Mouse (Mus musculus) small intestine, adult 2 months (tissue): ENCODE measurements at regions not wholly inside any gene's neighbourhood (a gene's known extent, or its start where the extent isn't known, plus 50 kb on each side); places are given as distances from the start of the nearest gene placed in this dataset.
A peak's percentile ranks its signal among the peaks of the same experiment; 100 is the strongest.

ENCODE experiments used
- H3K27ac ChIP-seq: fragments of 200-500 bp; 2 replicates; pipeline ENCODE4 v1.5.1; 2012; ENCODE audit warnings: low read depth, low read length, control low read depth, inconsistent platforms; ENCODE audit not compliant: insufficient read depth
- H3K27me3 ChIP-seq: fragments of 200-500 bp; 2 replicates; pipeline ENCODE4 v1.6.1; 2012; ENCODE audit warnings: mild to moderate bottlenecking, moderate library complexity, low read length, inconsistent platforms; ENCODE audit not compliant: control insufficient read depth, insufficient read depth
- H3K36me3 ChIP-seq: fragments of 200-500 bp; 2 replicates; pipeline ENCODE4 v1.6.1; 2012; ENCODE audit warnings: mild to moderate bottlenecking, low read length, control low read depth, inconsistent platforms; ENCODE audit not compliant: control insufficient read depth, insufficient read depth
- H3K4me1 ChIP-seq: fragments of 200-500 bp; 2 replicates; pipeline ENCODE4 v1.6.1; 2012; ENCODE audit warnings: low read length, inconsistent platforms, mixed read lengths; ENCODE audit not compliant: control insufficient read depth, insufficient read depth, insufficient read length
- H3K4me3 ChIP-seq: fragments of 200-500 bp; 2 replicates; pipeline ENCODE4 v1.5.1; 2012; ENCODE audit warnings: low read depth, mild to moderate bottlenecking, control low read depth, inconsistent platforms, low read length, moderate library complexity
- CTCF ChIP-seq: fragments of 200-500 bp; IDR thresholded peaks from 2 replicates; pipeline ENCODE4 v1.5.1; 2012; ENCODE audit warnings: low read depth, mild to moderate bottlenecking, control low read depth, inconsistent platforms, low read length, moderate library complexity, mixed read lengths; ENCODE audit not compliant: insufficient replicate concordance, insufficient read length; ENCODE audit errors: extremely low read depth
- POLR2A ChIP-seq: fragments of 200-500 bp; IDR thresholded peaks from 2 replicates; pipeline ENCODE4 v1.6.1; 2012; ENCODE audit warnings: low read depth, mild to moderate bottlenecking, control low read depth, inconsistent platforms, low read length, moderate library complexity
- WGBS: fragments of 180-500 bp; shearing (Covaris S2); methylation state at CpG from one replicate; pipeline ENCODE4 v1.1.7; 2018; 5-methylcytosine and 5-hydroxymethylcytosine counted together

- Histone ChIP-seq H3K27ac (no peak overlapping the region), H3K4me3 (no peak overlapping the region), H3K27me3 (no peaks in the 10 kb centered on the region), H3K4me1 (no peaks in the 10 kb centered on the region), H3K36me3 (no peaks in the 10 kb centered on the region)
- WGBS: 70% methylated on average over 3 of the region's 3 CpGs
- TF ChIP-seq POLR2A: no peak
- no peak for TF ChIP-seq CTCF
Observed at GRCm38 (mm10) chr9:5118584-5118983, 179.7 kb upstream of the Casp1 start.

- no peaks in the 10 kb centered on the region for H3K4me1 ChIP-seq
- H3K27ac ChIP-seq: no peak overlapping the region
- H3K27me3 ChIP-seq: no peaks in the 10 kb centered on the region
- H3K36me3 ChIP-seq: no peaks in the 10 kb centered on the region
- 100% methylated on average over 1 of the region's 1 CpGs for WGBS
- no peak overlapping the region for H3K4me3 ChIP-seq
- TF ChIP-seq CTCF: no peak
- no peak for TF ChIP-seq POLR2A
Observed at GRCm38 (mm10) chr9:5121144-5121821, 177.0 kb upstream of the Casp1 start.

GRCm38 (mm10) chr9:5126821-5127220, 171.5 kb upstream of the Casp1 start:
- no peak overlapping the region for H3K4me3 ChIP-seq
- H3K4me1 ChIP-seq: no peaks in the 10 kb centered on the region
- no peaks in the 10 kb centered on the region for H3K27me3 ChIP-seq
- TF ChIP-seq POLR2A: no peak
- TF ChIP-seq CTCF: no peak
- no peak overlapping the region for H3K27ac ChIP-seq
- no peaks in the 10 kb centered on the region for H3K36me3 ChIP-seq

- TF ChIP-seq POLR2A (no peak), CTCF (no peak)
- Histone ChIP-seq H3K27me3 (no peaks in the 10 kb centered on the region), H3K27ac (no peak overlapping the region), H3K4me3 (no peak overlapping the region), H3K36me3 (no peaks in the 10 kb centered on the region), H3K4me1 (no peaks in the 10 kb centered on the region)
Observed at GRCm38 (mm10) chr9:5132386-5132785, 165.9 kb upstream of the Casp1 start.

GRCm38 (mm10) chr9:5146604-5147003, 151.7 kb upstream of the Casp1 start:
- H3K27ac ChIP-seq: no peak overlapping the region
- WGBS: 92% methylated on average over 1 of the region's 1 CpGs
- no peaks in the 10 kb centered on the region for H3K27me3 ChIP-seq
- H3K36me3 ChIP-seq: no peaks in the 10 kb centered on the region
- H3K4me1 ChIP-seq: no peaks in the 10 kb centered on the region
- TF ChIP-seq CTCF (peak; percentile 32; the same call in 1 of the 2 replicates), POLR2A (no peak)
- no peak overlapping the region for H3K4me3 ChIP-seq
